Mouse (Mus musculus) E14TG2a.4 (cell line): Measurements from ENCODE around the gene Gsg1l.

Experiments
- CTCF ChIP-seq: conservative IDR thresholded peaks from 2 replicates; pipeline ENCODE4 v1.5.1; 2014; ENCODE audit warnings: low read length
- NANOG ChIP-seq: IDR thresholded peaks from 2 replicates; pipeline ENCODE4 v1.6.1; 2014; ENCODE audit warnings: borderline replicate concordance, low read length, mixed read lengths
- POU5F1 ChIP-seq: IDR thresholded peaks from 2 replicates; pipeline ENCODE4 v1.6.1; 2014; ENCODE audit warnings: low read length, borderline replicate concordance

- TF ChIP-seq CTCF (no peak), NANOG (no peak), POU5F1 (no peak)
Measured at GRCm38 (mm10) chr7:125878040-125878439, 204.2 kb downstream of the Gsg1l start.
